Mouse (Mus musculus): ENCODE results near the gene Ugt2b1.

DNA sequence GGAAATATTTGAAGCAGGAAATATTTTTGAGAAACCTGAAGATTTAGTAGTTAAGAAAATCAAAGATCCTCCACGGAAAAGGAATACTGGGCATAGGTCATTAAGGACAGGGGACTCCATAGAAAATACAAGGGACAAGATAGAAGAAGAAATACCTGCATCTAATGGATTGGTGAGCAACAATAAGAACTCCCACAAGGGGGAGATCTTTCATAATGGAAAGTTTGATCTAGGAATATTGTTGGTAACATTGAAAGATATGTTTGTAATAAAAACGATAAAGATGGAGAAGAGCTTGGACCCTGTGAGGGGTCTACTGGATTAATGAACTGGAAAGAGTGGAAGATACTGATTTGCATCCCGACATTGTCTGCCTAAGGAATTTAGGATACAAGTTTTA is 39.7 kb downstream of the Ugt2b1 start:
- TF ChIP-seq CTCF (conservative IDR thresholded peaks at IDR 0.05; ENCODE audit: insufficient read depth, insufficient read length, low read depth, low read length) (no peak), POLR2A (IDR thresholded peaks at IDR 0.05; ENCODE audit: low read depth, low read length) (no peak)
